Comparison of ENCODE assay signal across 17 mouse cellular contexts in genomic region chr11:3508226-3508625, GRCm38 (mm10). TPM values are rescaled to one million over a fixed set of nuclear protein-coding genes. Genes with fewer than 3 reads are reported as not detected.
DNase-seq lines count a peak whose midpoint lies in the region; ATAC-seq and TF ChIP-seq lines count a peak whose summit lies in the region.
"Had no signal": no experiment of that assay in that cellular context is flagged by ENCODE, and none has a peak within 500 bp of the region (broad histone marks: within the 10 kb centered on the region; RNA-seq: fewer than 3 reads in every experiment).

No protein-coding gene starts in this region.

- H3K4me3 ChIP-seq in heart, embryonic 12.5 days: no peak overlapping the region
- H3K4me3 ChIP-seq in megakaryocyte, embryonic 14.5 days (replicated peaks): peak overlapping the region; percentile 60
- H3K4me3 ChIP-seq in heart, postnatal 0 days (ENCODE audit: low read depth, low read length): no peak overlapping the region
- H3K4me3 ChIP-seq: embryonic facial prominence, embryonic 13.5 days had no signal

- H3K27ac ChIP-seq in heart, embryonic 12.5 days (ENCODE audit: poor library complexity, severe bottlenecking): peak overlapping the region; percentile 90
- H3K27ac ChIP-seq in heart, postnatal 0 days (ENCODE audit: low read depth): peak overlapping the region; percentile 86
- H3K27ac ChIP-seq: embryonic facial prominence, embryonic 13.5 days had no signal

- H3K9me3 ChIP-seq in heart, embryonic 12.5 days (replicated peaks): no peaks in the 10 kb centered on the region
- no peaks in the 10 kb centered on the region for H3K9me3 ChIP-seq in megakaryocyte, embryonic 14.5 days
- H3K9me3 ChIP-seq in heart, postnatal 0 days (replicated peaks; ENCODE audit: control insufficient read depth, low read length): no peaks in the 10 kb centered on the region
- H3K9me3 ChIP-seq: embryonic facial prominence, embryonic 13.5 days had no signal

- DNase-seq in heart, adult 9 months (ENCODE audit: low spot score in 2 of 2): no peak
- DNase-seq in heart, postnatal 0 days (ENCODE audit: low spot score): peak; percentile 38
- DNase-seq in left cerebral cortex, postnatal 4 days: no peak
- no peak for DNase-seq in gastrocnemius, postnatal 10 days
- DNase-seq: cerebellum, adult 11 months; forebrain, postnatal 0 days; lung, adult 2 months; lung, postnatal 4 days; spleen, adult 18-20 months had no signal

- H3K9ac ChIP-seq in heart, embryonic 12.5 days: no peak overlapping the region
- no peak overlapping the region for H3K9ac ChIP-seq in heart, postnatal 0 days (replicated peaks; ENCODE audit: low read depth, low read length)
- H3K9ac ChIP-seq: embryonic facial prominence, embryonic 13.5 days; forebrain, postnatal 0 days had no signal

- intact Hi-C loops in left cerebral cortex, postnatal 4 days (cut with DNase I): no loop called here

- H3K27me3 ChIP-seq in heart, embryonic 12.5 days (replicated peaks): no peaks in the 10 kb centered on the region
- peaks cover 36% of the 10 kb centered on the region for H3K27me3 ChIP-seq in megakaryocyte, embryonic 14.5 days (replicated peaks)
- no peaks in the 10 kb centered on the region for H3K27me3 ChIP-seq in heart, postnatal 0 days (ENCODE audit: control insufficient read depth, insufficient read depth, low read length)
- H3K27me3 ChIP-seq: embryonic facial prominence, embryonic 13.5 days had no signal

- WGBS in heart, embryonic 12.5 days: 9% methylated on average over 7 of the region's 7 CpGs
- 9% methylated on average over 7 of the region's 7 CpGs for WGBS in heart, postnatal 0 days

- peaks cover 35% of the 10 kb centered on the region for H3K4me1 ChIP-seq in heart, embryonic 12.5 days (replicated peaks)
- peaks cover 59% of the 10 kb centered on the region for H3K4me1 ChIP-seq in megakaryocyte, embryonic 14.5 days
- peaks cover 23% of the 10 kb centered on the region; the same call in 1 of the 2 replicates for H3K4me1 ChIP-seq in heart, postnatal 0 days (ENCODE audit: control insufficient read depth, insufficient read depth)
- H3K4me1 ChIP-seq: embryonic facial prominence, embryonic 13.5 days had no signal

- TF ChIP-seq CTCF in heart, postnatal 0 days (IDR thresholded peaks at IDR 0.05; ENCODE audit: low read depth): no peak

- H3K4me2 ChIP-seq in heart, embryonic 12.5 days: no peak overlapping the region
- H3K4me2 ChIP-seq in heart, postnatal 0 days (ENCODE audit: low read depth, low read length): no peak overlapping the region
- H3K4me2 ChIP-seq: embryonic facial prominence, embryonic 13.5 days had no signal

- TF ChIP-seq EP300 in heart, postnatal 0 days (IDR thresholded peaks at IDR 0.05; ENCODE audit: low read depth): no peak

- no peaks in the 10 kb centered on the region for H3K36me3 ChIP-seq in heart, embryonic 12.5 days
- no peaks in the 10 kb centered on the region for H3K36me3 ChIP-seq in megakaryocyte, embryonic 14.5 days (replicated peaks; ENCODE audit: low read length)
- no peaks in the 10 kb centered on the region for H3K36me3 ChIP-seq in heart, postnatal 0 days (replicated peaks; ENCODE audit: control insufficient read depth, insufficient read depth, low read length)
- H3K36me3 ChIP-seq: embryonic facial prominence, embryonic 13.5 days had no signal

- peak; percentile 34; the same call in 1 of the 2 replicates for ATAC-seq in heart, embryonic 12.5 days (ENCODE audit: insufficient number of reproducible peaks, low FRiP score)
- ATAC-seq in megakaryocyte, adult 5-6 weeks (ENCODE audit: poor library complexity, severe bottlenecking): no peak
- ATAC-seq in heart, postnatal 0 days (ENCODE audit: insufficient read depth, low read depth): no peak
- ATAC-seq: CD4-positive, CD25-positive, alpha-beta regulatory T cell, adult 4 months; forebrain, postnatal 0 days; midbrain, embryonic 16.5 days had no signal

RNA-seq across cellular contexts. Expression of gene Inpp5j, which starts 3.6 kb away (rescaled TPM):
- polyA plus RNA-seq in heart, embryonic 12.5 days (2016; fragmentation: Nextera tagmentation; extraction: Ambion mirVana): 11.4 and 11.5 TPM in 2 replicates
- polyA plus RNA-seq in megakaryocyte, embryonic 14.5 days (2012; ENCODE audit: insufficient read depth, low replicate concordance): 4.1 and 7.0 TPM in 2 replicates
- 4.8 and 5.7 TPM in 2 replicates for total RNA-seq in megakaryocyte, adult 5-6 weeks (2015)
- 2.0 and 2.8 TPM in 2 replicates for total RNA-seq in megakaryocyte, adult 5-6 weeks (2017)
- total RNA-seq in heart, postnatal 0 days (2014; rRNA removed; ENCODE audit: low replicate concordance): 7.1 and 9.4 TPM in 2 replicates
- 12.4 and 12.8 TPM in 2 replicates for polyA plus RNA-seq in heart, postnatal 0 days (2015; fragmentation: Nextera tagmentation; extraction: Ambion mirVana)
- total RNA-seq in left cerebral cortex, postnatal 4 days (2021): 10 to 100 TPM; 15.5 to 20.3 TPM
- 1 to 10 TPM; 1.8 to 2.2 TPM for total RNA-seq in gastrocnemius, postnatal 10 days (2021)
- total RNA-seq: liver, adult 2 months had no signal

RNA-seq across cellular contexts. Expression of gene Selenom, which starts 6.3 kb away (rescaled TPM):
- 125 and 129 TPM in 2 replicates for polyA plus RNA-seq in heart, embryonic 12.5 days (2016; fragmentation: Nextera tagmentation; extraction: Ambion mirVana)
- 262 and 336 TPM in 2 replicates for polyA plus RNA-seq in megakaryocyte, embryonic 14.5 days (2012; ENCODE audit: insufficient read depth, low replicate concordance)
- total RNA-seq in megakaryocyte, adult 5-6 weeks (2015): 9.8 and 11.8 TPM in 2 replicates
- 2.4 and 7.6 TPM in 2 replicates for total RNA-seq in megakaryocyte, adult 5-6 weeks (2017)
- total RNA-seq in heart, postnatal 0 days (2014; rRNA removed; ENCODE audit: low replicate concordance): 147 and 156 TPM in 2 replicates
- 129 and 130 TPM in 2 replicates for polyA plus RNA-seq in heart, postnatal 0 days (2015; fragmentation: Nextera tagmentation; extraction: Ambion mirVana)
- total RNA-seq in left cerebral cortex, postnatal 4 days (2021): 100 to 1,000 TPM; 163 to 165 TPM
- 10 to 100 TPM; 44.4 to 56.3 TPM for total RNA-seq in gastrocnemius, postnatal 10 days (2021)

RNA-seq across cellular contexts. Expression of gene Pla2g3, which starts 20.1 kb away (rescaled TPM):
- 0.26 and 0.30 TPM in 2 replicates for polyA plus RNA-seq in heart, embryonic 12.5 days (2016; fragmentation: Nextera tagmentation; extraction: Ambion mirVana)
- polyA plus RNA-seq in megakaryocyte, embryonic 14.5 days (2012; ENCODE audit: insufficient read depth, low replicate concordance): 0.11 TPM in 1 of 2 replicates, not detected in the other
- 0.71 and 0.75 TPM in 2 replicates for total RNA-seq in megakaryocyte, adult 5-6 weeks (2015)
- total RNA-seq in megakaryocyte, adult 5-6 weeks (2017): 0.81 and 0.88 TPM in 2 replicates
- total RNA-seq in heart, postnatal 0 days (2014; rRNA removed; ENCODE audit: low replicate concordance): 0.08 and 0.19 TPM in 2 replicates
- 0.10 and 0.11 TPM in 2 replicates for polyA plus RNA-seq in heart, postnatal 0 days (2015; fragmentation: Nextera tagmentation; extraction: Ambion mirVana)
- total RNA-seq in left cerebral cortex, postnatal 4 days (2021): 10 to 100 TPM; 14.6 to 15.4 TPM
- under 1 TPM in 1 of 2 experiments, not detected in 1; 0.09 TPM for total RNA-seq in gastrocnemius, postnatal 10 days (2021)
- total RNA-seq: gastrocnemius, adult 8-10 months; liver, adult 2 months had no signal

RNA-seq across cellular contexts. Expression of gene Smtn, which starts 32.2 kb away (rescaled TPM):
- polyA plus RNA-seq in heart, embryonic 12.5 days (2016; fragmentation: Nextera tagmentation; extraction: Ambion mirVana): 94.7 and 95.3 TPM in 2 replicates
- polyA plus RNA-seq in megakaryocyte, embryonic 14.5 days (2012; ENCODE audit: insufficient read depth, low replicate concordance): 117 and 173 TPM in 2 replicates
- 12.2 and 12.5 TPM in 2 replicates for total RNA-seq in megakaryocyte, adult 5-6 weeks (2015)
- 5.1 and 8.8 TPM in 2 replicates for total RNA-seq in megakaryocyte, adult 5-6 weeks (2017)
- total RNA-seq in heart, postnatal 0 days (2014; rRNA removed; ENCODE audit: low replicate concordance): 74.5 and 94.2 TPM in 2 replicates
- 86.3 and 104 TPM in 2 replicates for polyA plus RNA-seq in heart, postnatal 0 days (2015; fragmentation: Nextera tagmentation; extraction: Ambion mirVana)
- 10 to 100 TPM; 15.0 to 17.6 TPM for total RNA-seq in left cerebral cortex, postnatal 4 days (2021)
- 100 to 1,000 TPM; 182 to 198 TPM for total RNA-seq in gastrocnemius, postnatal 10 days (2021)

RNA-seq across cellular contexts. Expression of gene Rnf185, which starts 56.1 kb away (rescaled TPM):
- polyA plus RNA-seq in heart, embryonic 12.5 days (2016; fragmentation: Nextera tagmentation; extraction: Ambion mirVana): 26.3 and 26.5 TPM in 2 replicates
- 1.8 TPM in 1 of 2 replicates, not detected in the other for polyA plus RNA-seq in megakaryocyte, embryonic 14.5 days (2012; ENCODE audit: insufficient read depth, low replicate concordance)
- 14.0 and 14.4 TPM in 2 replicates for total RNA-seq in megakaryocyte, adult 5-6 weeks (2015)
- 12.3 and 12.7 TPM in 2 replicates for total RNA-seq in megakaryocyte, adult 5-6 weeks (2017)
- total RNA-seq in heart, postnatal 0 days (2014; rRNA removed; ENCODE audit: low replicate concordance): 41.2 and 82.6 TPM in 2 replicates
- polyA plus RNA-seq in heart, postnatal 0 days (2015; fragmentation: Nextera tagmentation; extraction: Ambion mirVana): 22.9 and 23.6 TPM in 2 replicates
- 10 to 100 TPM; 23.5 to 24.7 TPM for total RNA-seq in left cerebral cortex, postnatal 4 days (2021)
- 10 to 100 TPM; 19.6 to 21.3 TPM for total RNA-seq in gastrocnemius, postnatal 10 days (2021)

Comparison
In these comparisons a context has a peak if more than half of its experiments do, and no peak if none do; other contexts are left out.
1. RNA of gene Pla2g3, which starts 20.1 kb away (total RNA-seq): 14.6 to 15.4 TPM in left cerebral cortex, postnatal 4 days; 0.71 to 0.88 TPM in megakaryocyte, adult 5-6 weeks, 0.09 TPM in gastrocnemius, postnatal 10 days and 0.08 to 0.19 TPM in heart, postnatal 0 days; every median in the first group is over 4 times any median in the second.